10 mouse cellular contexts compared by ENCODE assay signal in genomic region chr10:127122018-127122417, GRCm38 (mm10). TPM values are rescaled to one million over a fixed set of nuclear protein-coding genes. Genes with fewer than 3 reads are reported as not detected.
A peak's percentile ranks its signal among the peaks of the same experiment; 100 is the strongest.
DNase-seq lines count a peak whose midpoint lies in the region; ATAC-seq and TF ChIP-seq lines count a peak whose summit lies in the region.
"Had no signal": no experiment of that assay in that cellular context is flagged by ENCODE, and none has a peak within 500 bp of the region (broad histone marks: within the 10 kb centered on the region; RNA-seq: fewer than 3 reads in every experiment).

No protein-coding gene starts in this region.

- H3K27me3 ChIP-seq in forebrain, embryonic 12.5 days = peaks cover 3% of the 10 kb centered on the region; the same call in 1 of the 2 replicates
- no peaks in the 10 kb centered on the region for H3K27me3 ChIP-seq in forebrain, embryonic 11.5 days (ENCODE audit: control insufficient read depth, insufficient read depth, low read length)
- H3K27me3 ChIP-seq in forebrain, postnatal 0 days (ENCODE audit: insufficient read depth, low read length) = no peaks in the 10 kb centered on the region
- H3K27me3 ChIP-seq in liver, embryonic 14.5 days (ENCODE audit: control insufficient read depth, insufficient read depth, low read length) = no peaks in the 10 kb centered on the region
- no peaks in the 10 kb centered on the region for H3K27me3 ChIP-seq in midbrain, postnatal 0 days (ENCODE audit: insufficient read depth, low read length)
- H3K27me3 ChIP-seq in stomach, postnatal 0 days (ENCODE audit: control insufficient read depth, insufficient read depth, low read length) = no peaks in the 10 kb centered on the region
- H3K27me3 ChIP-seq: limb, embryonic 12.5 days had no signal

- peaks cover 25% of the 10 kb centered on the region for H3K36me3 ChIP-seq in forebrain, embryonic 12.5 days (replicated peaks)
- peaks cover 3% of the 10 kb centered on the region; the same call in 1 of the 2 replicates for H3K36me3 ChIP-seq in forebrain, embryonic 11.5 days (ENCODE audit: control insufficient read depth, insufficient read depth, low read length)
- H3K36me3 ChIP-seq in forebrain, postnatal 0 days (ENCODE audit: insufficient read depth) = peaks cover 17% of the 10 kb centered on the region
- H3K36me3 ChIP-seq in liver, embryonic 14.5 days (replicated peaks; ENCODE audit: control insufficient read depth, insufficient read depth, low read depth) = peaks cover 18% of the 10 kb centered on the region
- peaks cover 12% of the 10 kb centered on the region for H3K36me3 ChIP-seq in midbrain, postnatal 0 days (ENCODE audit: insufficient read depth, low read length)
- H3K36me3 ChIP-seq in stomach, postnatal 0 days (ENCODE audit: control insufficient read depth, insufficient read depth, low read length) = peaks cover 16% of the 10 kb centered on the region

- no peaks in the 10 kb centered on the region for H3K9me3 ChIP-seq in forebrain, embryonic 12.5 days
- no peaks in the 10 kb centered on the region for H3K9me3 ChIP-seq in forebrain, embryonic 11.5 days (ENCODE audit: control insufficient read depth, low read length)
- no peaks in the 10 kb centered on the region for H3K9me3 ChIP-seq in forebrain, postnatal 0 days (ENCODE audit: low read length)
- no peaks in the 10 kb centered on the region for H3K9me3 ChIP-seq in liver, embryonic 14.5 days (ENCODE audit: control insufficient read depth, low read length)
- no peaks in the 10 kb centered on the region for H3K9me3 ChIP-seq in midbrain, postnatal 0 days (ENCODE audit: low read length)
- H3K9me3 ChIP-seq in stomach, postnatal 0 days (ENCODE audit: control insufficient read depth, low read length) = no peaks in the 10 kb centered on the region
- H3K9me3 ChIP-seq: limb, embryonic 12.5 days had no signal

- WGBS in forebrain, embryonic 12.5 days = 88% methylated on average over 3 of the region's 3 CpGs
- 87% methylated on average over 3 of the region's 3 CpGs for WGBS in forebrain, embryonic 11.5 days
- WGBS in forebrain, postnatal 0 days = 70% methylated on average over 3 of the region's 3 CpGs
- WGBS in liver, embryonic 14.5 days (ENCODE audit: insufficient replicate concordance) = 73% methylated on average over 3 of the region's 3 CpGs
- 82% methylated on average over 3 of the region's 3 CpGs for WGBS in midbrain, postnatal 0 days
- WGBS in stomach, postnatal 0 days = 86% methylated on average over 3 of the region's 3 CpGs

- peak overlapping the region; percentile 22 for H3K4me2 ChIP-seq in forebrain, embryonic 12.5 days
- no peak overlapping the region for H3K4me2 ChIP-seq in forebrain, embryonic 11.5 days (ENCODE audit: low read depth, low read length, severe bottlenecking)
- H3K4me2 ChIP-seq in forebrain, postnatal 0 days (ENCODE audit: low read depth) = peak overlapping the region; percentile 51
- H3K4me2 ChIP-seq in liver, embryonic 14.5 days (ENCODE audit: low read depth) = peak overlapping the region; percentile 73
- peak overlapping the region; percentile 60 for H3K4me2 ChIP-seq in midbrain, postnatal 0 days (ENCODE audit: low read depth, low read length, poor library complexity, severe bottlenecking)
- no peak overlapping the region for H3K4me2 ChIP-seq in stomach, postnatal 0 days (replicated peaks; ENCODE audit: low read depth)

- H3K4me1 ChIP-seq in forebrain, embryonic 12.5 days = peaks cover 16% of the 10 kb centered on the region
- peaks cover 9% of the 10 kb centered on the region; the same call in 1 of the 2 replicates for H3K4me1 ChIP-seq in forebrain, embryonic 11.5 days (replicated peaks; ENCODE audit: control insufficient read depth, insufficient read depth, low read length)
- peaks cover 23% of the 10 kb centered on the region; the same call in 1 of the 2 replicates for H3K4me1 ChIP-seq in forebrain, postnatal 0 days (ENCODE audit: insufficient read depth)
- peaks cover 37 to 40% of the 10 kb centered on the region in 2 experiments for H3K4me1 ChIP-seq in liver, embryonic 14.5 days (replicated peaks; ENCODE audit: control insufficient read depth in 2 of 2, insufficient read depth in 2 of 2, low read length in 1 of 2)
- H3K4me1 ChIP-seq in midbrain, postnatal 0 days (ENCODE audit: insufficient read depth, low read length) = no peaks in the 10 kb centered on the region
- H3K4me1 ChIP-seq in stomach, postnatal 0 days (replicated peaks; ENCODE audit: control insufficient read depth, insufficient read depth) = no peaks in the 10 kb centered on the region

- no peak overlapping the region for H3K9ac ChIP-seq in forebrain, embryonic 12.5 days
- no peak overlapping the region for H3K9ac ChIP-seq in forebrain, embryonic 11.5 days (ENCODE audit: low read length)
- 0 out of 2 replicates have a peak overlapping the region, but pooled peaks have one; percentile 2 for H3K9ac ChIP-seq in forebrain, postnatal 0 days
- H3K9ac ChIP-seq in liver, embryonic 14.5 days (replicated peaks) = no peak overlapping the region; the same call in 1 of the 2 replicates
- peak overlapping the region; percentile 56; the same call in 1 of the 2 replicates for H3K9ac ChIP-seq in midbrain, postnatal 0 days (replicated peaks; ENCODE audit: low read length, poor library complexity, severe bottlenecking)
- H3K9ac ChIP-seq in stomach, postnatal 0 days (ENCODE audit: low read length) = no peak overlapping the region
- H3K9ac ChIP-seq: limb, embryonic 12.5 days had no signal

- no peak for TF ChIP-seq CTCF in forebrain, postnatal 0 days (IDR thresholded peaks at IDR 0.05; ENCODE audit: low read depth)
- no peak for TF ChIP-seq CTCF in liver, embryonic 14.5 days (IDR thresholded peaks at IDR 0.05; ENCODE audit: low read depth)
- no peak for TF ChIP-seq CTCF in midbrain, postnatal 0 days (IDR thresholded peaks at IDR 0.05)
- no peak for TF ChIP-seq CTCF in stomach, postnatal 0 days (IDR thresholded peaks at IDR 0.05; ENCODE audit: low read depth)

- no peak for TF ChIP-seq EP300 in liver, embryonic 14.5 days (IDR thresholded peaks at IDR 0.05; ENCODE audit: low read depth)
- no peak for TF ChIP-seq EP300 in stomach, postnatal 0 days (optimal IDR thresholded peaks at IDR 0.05)

- no peak overlapping the region for H3K27ac ChIP-seq in forebrain, embryonic 12.5 days
- no peak overlapping the region for H3K27ac ChIP-seq in forebrain, embryonic 11.5 days (ENCODE audit: low read depth, low read length)
- peak overlapping the region; percentile 86 for H3K27ac ChIP-seq in forebrain, postnatal 0 days (ENCODE audit: low read depth, low read length)
- peak overlapping the region; percentile 78 for H3K27ac ChIP-seq in liver, embryonic 14.5 days
- peak overlapping the region; percentile 87 for H3K27ac ChIP-seq in midbrain, postnatal 0 days (ENCODE audit: low read depth, low read length)
- no peak overlapping the region for H3K27ac ChIP-seq in stomach, postnatal 0 days (replicated peaks)
- H3K27ac ChIP-seq: limb, embryonic 12.5 days had no signal

- no peak overlapping the region for H3K4me3 ChIP-seq in forebrain, embryonic 12.5 days (replicated peaks)
- H3K4me3 ChIP-seq in forebrain, embryonic 11.5 days (ENCODE audit: low read depth, low read length) = no peak overlapping the region
- H3K4me3 ChIP-seq in forebrain, postnatal 0 days (ENCODE audit: low read depth, low read length) = peak overlapping the region; percentile 96
- no peak overlapping the region for H3K4me3 ChIP-seq in liver, embryonic 14.5 days (ENCODE audit: insufficient read depth in 1 of 2, low read depth in 2 of 2, low read length in 2 of 2)
- H3K4me3 ChIP-seq in midbrain, postnatal 0 days (ENCODE audit: low read depth, low read length) = peak overlapping the region; percentile 85
- H3K4me3 ChIP-seq in stomach, postnatal 0 days (ENCODE audit: low read depth, low read length) = no peak overlapping the region

- ATAC-seq in forebrain, embryonic 12.5 days (ENCODE audit: low FRiP score) = no peak
- no peak for ATAC-seq in forebrain, embryonic 11.5 days (replicated peaks; ENCODE audit: low FRiP score)
- ATAC-seq in forebrain, postnatal 0 days = no peak
- no peak for ATAC-seq in liver, embryonic 14.5 days (ENCODE audit: insufficient read depth)
- ATAC-seq in midbrain, postnatal 0 days (ENCODE audit: low FRiP score) = no peak
- ATAC-seq in stomach, postnatal 0 days (ENCODE audit: low FRiP score, low TSS enrichment) = no peak

- no peak for DNase-seq in forebrain, embryonic 11.5 days (ENCODE audit: low spot score)
- no peak for DNase-seq in forebrain, postnatal 0 days
- no peak for DNase-seq in liver, embryonic 14.5 days (ENCODE audit: low read depth in 3 of 3, low spot score in 3 of 3)
- no peak for DNase-seq in midbrain, postnatal 0 days (ENCODE audit: low spot score)
- DNase-seq in stomach, postnatal 0 days (ENCODE audit: low spot score) = no peak
- no peak for DNase-seq in ovary, postnatal 14 days (ENCODE audit: low spot score)
- no peak for DNase-seq in testis, postnatal 14 days (ENCODE audit: low spot score)
- DNase-seq: spleen, adult 18-20 months had no signal

RNA-seq across cellular contexts. Expression of gene Os9, which starts 1.1 kb away (rescaled TPM):
- 86.1 and 90.2 TPM in 2 replicates for polyA plus RNA-seq in forebrain, embryonic 12.5 days (2016; fragmentation: Nextera tagmentation; extraction: Ambion mirVana)
- polyA plus RNA-seq in forebrain, embryonic 11.5 days (2014; fragmentation: Nextera tagmentation; extraction: Ambion mirVana) = 51.1 and 57.9 TPM in 2 replicates
- 118 and 119 TPM in 2 replicates for total RNA-seq in forebrain, postnatal 0 days (2014; rRNA removed)
- polyA plus RNA-seq in forebrain, postnatal 0 days (2015; fragmentation: Nextera tagmentation; extraction: Ambion mirVana) = 122 TPM in 2 replicates
- polyA plus RNA-seq in liver, embryonic 14.5 days (2012; rRNA removed) = 20.9 and 25.0 TPM in 2 replicates
- polyA plus RNA-seq in liver, embryonic 14.5 days (2014; fragmentation: Nextera tagmentation; extraction: Ambion mirVana) = 22.9 and 29.9 TPM in 2 replicates
- total RNA-seq in midbrain, postnatal 0 days (2014; rRNA removed) = 114 and 120 TPM in 2 replicates
- polyA plus RNA-seq in midbrain, postnatal 0 days (2015; fragmentation: Nextera tagmentation; extraction: Ambion mirVana) = 126 TPM in 2 replicates
- 81.9 and 82.0 TPM in 2 replicates for polyA plus RNA-seq in stomach, postnatal 0 days (2015; fragmentation: Nextera tagmentation; extraction: Ambion mirVana)

RNA-seq across cellular contexts. Expression of gene B4galnt1, which starts 43.0 kb away (rescaled TPM):
- polyA plus RNA-seq in forebrain, embryonic 12.5 days (2016; fragmentation: Nextera tagmentation; extraction: Ambion mirVana) = 13.3 and 14.7 TPM in 2 replicates
- 7.8 and 8.4 TPM in 2 replicates for polyA plus RNA-seq in forebrain, embryonic 11.5 days (2014; fragmentation: Nextera tagmentation; extraction: Ambion mirVana)
- total RNA-seq in forebrain, postnatal 0 days (2014; rRNA removed) = 87.9 and 94.4 TPM in 2 replicates
- 87.3 and 87.8 TPM in 2 replicates for polyA plus RNA-seq in forebrain, postnatal 0 days (2015; fragmentation: Nextera tagmentation; extraction: Ambion mirVana)
- polyA plus RNA-seq in liver, embryonic 14.5 days (2012; rRNA removed) = 9.9 and 10.4 TPM in 2 replicates
- 14.6 and 17.1 TPM in 2 replicates for polyA plus RNA-seq in liver, embryonic 14.5 days (2014; fragmentation: Nextera tagmentation; extraction: Ambion mirVana)
- 126 and 134 TPM in 2 replicates for total RNA-seq in midbrain, postnatal 0 days (2014; rRNA removed)
- 86.8 and 88.6 TPM in 2 replicates for polyA plus RNA-seq in midbrain, postnatal 0 days (2015; fragmentation: Nextera tagmentation; extraction: Ambion mirVana)
- polyA plus RNA-seq in stomach, postnatal 0 days (2015; fragmentation: Nextera tagmentation; extraction: Ambion mirVana) = 45.9 and 65.4 TPM in 2 replicates

RNA-seq across cellular contexts. Expression of gene Agap2, which starts 46.9 kb away (rescaled TPM):
- 0.73 and 1.1 TPM in 2 replicates for polyA plus RNA-seq in forebrain, embryonic 12.5 days (2016; fragmentation: Nextera tagmentation; extraction: Ambion mirVana)
- polyA plus RNA-seq in forebrain, embryonic 11.5 days (2014; fragmentation: Nextera tagmentation; extraction: Ambion mirVana) = 0.47 and 0.64 TPM in 2 replicates
- 220 and 258 TPM in 2 replicates for total RNA-seq in forebrain, postnatal 0 days (2014; rRNA removed)
- polyA plus RNA-seq in forebrain, postnatal 0 days (2015; fragmentation: Nextera tagmentation; extraction: Ambion mirVana) = 3.5 and 4.6 TPM in 2 replicates
- polyA plus RNA-seq in liver, embryonic 14.5 days (2012; rRNA removed) = 3.0 and 3.7 TPM in 2 replicates
- polyA plus RNA-seq in liver, embryonic 14.5 days (2014; fragmentation: Nextera tagmentation; extraction: Ambion mirVana) = 0.57 and 0.59 TPM in 2 replicates
- total RNA-seq in midbrain, postnatal 0 days (2014; rRNA removed) = 330 and 343 TPM in 2 replicates
- 5.4 and 6.3 TPM in 2 replicates for polyA plus RNA-seq in midbrain, postnatal 0 days (2015; fragmentation: Nextera tagmentation; extraction: Ambion mirVana)
- polyA plus RNA-seq in stomach, postnatal 0 days (2015; fragmentation: Nextera tagmentation; extraction: Ambion mirVana) = 0.04 and 0.08 TPM in 2 replicates
- polyA plus RNA-seq: limb, embryonic 12.5 days had no signal

RNA-seq across cellular contexts. Expression of gene Tspan31, which starts 52.0 kb away (rescaled TPM):
- 139 and 158 TPM in 2 replicates for polyA plus RNA-seq in forebrain, embryonic 12.5 days (2016; fragmentation: Nextera tagmentation; extraction: Ambion mirVana)
- 144 and 159 TPM in 2 replicates for polyA plus RNA-seq in forebrain, embryonic 11.5 days (2014; fragmentation: Nextera tagmentation; extraction: Ambion mirVana)
- 105 and 201 TPM in 2 replicates for total RNA-seq in forebrain, postnatal 0 days (2014; rRNA removed)
- 83.9 and 98.1 TPM in 2 replicates for polyA plus RNA-seq in forebrain, postnatal 0 days (2015; fragmentation: Nextera tagmentation; extraction: Ambion mirVana)
- polyA plus RNA-seq in liver, embryonic 14.5 days (2012; rRNA removed) = 35.8 and 41.8 TPM in 2 replicates
- polyA plus RNA-seq in liver, embryonic 14.5 days (2014; fragmentation: Nextera tagmentation; extraction: Ambion mirVana) = 18.9 and 23.8 TPM in 2 replicates
- total RNA-seq in midbrain, postnatal 0 days (2014; rRNA removed) = 109 and 122 TPM in 2 replicates
- polyA plus RNA-seq in midbrain, postnatal 0 days (2015; fragmentation: Nextera tagmentation; extraction: Ambion mirVana) = 101 and 104 TPM in 2 replicates
- polyA plus RNA-seq in stomach, postnatal 0 days (2015; fragmentation: Nextera tagmentation; extraction: Ambion mirVana) = 82.8 and 87.7 TPM in 2 replicates

RNA-seq across cellular contexts. Expression of gene Slc26a10, which starts 58.4 kb away (rescaled TPM):
- 0.86 and 2.2 TPM in 2 replicates for polyA plus RNA-seq in forebrain, embryonic 12.5 days (2016; fragmentation: Nextera tagmentation; extraction: Ambion mirVana)
- polyA plus RNA-seq in forebrain, embryonic 11.5 days (2014; fragmentation: Nextera tagmentation; extraction: Ambion mirVana) = 0.93 and 1.1 TPM in 2 replicates
- total RNA-seq in forebrain, postnatal 0 days (2014; rRNA removed) = 0.10 TPM in 1 of 2 replicates, not detected in the other
- polyA plus RNA-seq in forebrain, postnatal 0 days (2015; fragmentation: Nextera tagmentation; extraction: Ambion mirVana) = 0.80 and 1.1 TPM in 2 replicates
- 1.5 and 1.7 TPM in 2 replicates for polyA plus RNA-seq in liver, embryonic 14.5 days (2012; rRNA removed)
- 0.75 and 1.3 TPM in 2 replicates for polyA plus RNA-seq in liver, embryonic 14.5 days (2014; fragmentation: Nextera tagmentation; extraction: Ambion mirVana)
- 0.05 TPM in 2 replicates for total RNA-seq in midbrain, postnatal 0 days (2014; rRNA removed)
- 0.80 TPM in 2 replicates for polyA plus RNA-seq in midbrain, postnatal 0 days (2015; fragmentation: Nextera tagmentation; extraction: Ambion mirVana)
- 0.70 and 0.76 TPM in 2 replicates for polyA plus RNA-seq in stomach, postnatal 0 days (2015; fragmentation: Nextera tagmentation; extraction: Ambion mirVana)

Comparison
In these comparisons a context has a peak if more than half of its experiments do, and no peak if none do; other contexts are left out.
1. H3K27ac ChIP-seq: peak in forebrain, postnatal 0 days (single experiment), liver, embryonic 14.5 days (single experiment) and midbrain, postnatal 0 days (single experiment); none in forebrain, embryonic 12.5 days (single experiment), forebrain, embryonic 11.5 days (single experiment) and stomach, postnatal 0 days (single experiment).
2. H3K4me2 ChIP-seq: peak in forebrain, embryonic 12.5 days (single experiment), forebrain, postnatal 0 days (single experiment), liver, embryonic 14.5 days (single experiment) and midbrain, postnatal 0 days (single experiment); none in forebrain, embryonic 11.5 days (single experiment) and stomach, postnatal 0 days (single experiment).
3. H3K4me3 ChIP-seq: peak in forebrain, postnatal 0 days (single experiment) and midbrain, postnatal 0 days (single experiment); none in forebrain, embryonic 12.5 days (single experiment), forebrain, embryonic 11.5 days (single experiment), liver, embryonic 14.5 days (0 of 2) and stomach, postnatal 0 days (single experiment).
4. H3K9ac ChIP-seq: peak in forebrain, postnatal 0 days (single experiment) and midbrain, postnatal 0 days (single experiment); none in forebrain, embryonic 12.5 days (single experiment), forebrain, embryonic 11.5 days (single experiment), liver, embryonic 14.5 days (single experiment) and stomach, postnatal 0 days (single experiment).